Mouse (Mus musculus): Measurements from ENCODE around the gene Kcnab3.
A peak's percentile ranks its signal among the peaks of the same experiment; 100 is the strongest.

DNA sequence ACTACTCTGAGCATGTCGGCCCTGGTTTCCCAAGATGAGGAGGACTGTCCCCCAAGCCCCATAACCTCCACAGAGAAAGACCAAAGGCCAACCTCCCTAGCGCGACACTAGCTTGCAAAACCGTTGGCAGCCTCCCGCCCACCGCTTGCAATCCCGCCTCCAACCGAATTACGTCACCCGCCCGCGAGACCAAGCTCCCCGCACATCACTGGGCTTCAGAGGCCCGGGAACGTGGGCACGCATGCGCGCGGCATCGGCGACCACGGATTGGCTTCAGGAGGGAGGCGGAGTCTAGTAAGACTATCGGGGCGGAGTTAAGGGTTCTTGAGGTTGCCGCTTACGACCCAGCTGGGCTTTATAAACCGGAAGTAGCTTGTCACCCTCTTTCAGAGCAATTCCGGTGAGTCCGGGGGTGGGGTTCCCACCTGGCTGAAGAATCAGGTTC, 2.4 kb upstream of the Kcnab3 start, which contains the start of the genes Cntrob and Trappc1:
- TF ChIP-seq CTCF (IDR thresholded peaks at IDR 0.05; ENCODE audit: low read depth) (peak; percentile 30; the same call in 1 of the 2 replicates), EP300 (IDR thresholded peaks at IDR 0.05; ENCODE audit: low read depth) (no peak; the same call in 1 of the 2 replicates)
